Mouse (Mus musculus): Measurements from ENCODE around the gene Magix. TPM values are rescaled to one million over a fixed set of nuclear protein-coding genes. Genes with fewer than 3 reads are reported as not detected.
"Not testable (repeated sequence)": the region's sequence is repeated elsewhere in the genome, so short reads cannot be mapped to it uniquely, and the experiment has no call there.

Gene Magix
- polyA plus RNA-seq, 1 experiment: not detected

GRCm38 (mm10) chrX:7722691-7723090, 41.6 kb upstream of the Magix start:
- Histone ChIP-seq H3K27ac (ENCODE audit: insufficient read depth, low read length) (peak overlapping the region; percentile 98), H3K9me3 (replicated peaks; ENCODE audit: control insufficient read depth, insufficient read depth, low read length, poor library complexity, severe bottlenecking) (no peaks in the 10 kb centered on the region)
- TF ChIP-seq POLR2A (IDR thresholded peaks at IDR 0.05; ENCODE audit: insufficient read depth, low read length): no peak
- no peak for TF ChIP-seq EP300 (IDR thresholded peaks at IDR 0.05; ENCODE audit: insufficient read depth, low read depth, low read length)
- TF ChIP-seq CTCF (IDR thresholded peaks at IDR 0.05; ENCODE audit: low read depth, low read length): no peak

GRCm38 (mm10) chrX:7722282-7722611, 41.2 kb upstream of the Magix start:
- Histone ChIP-seq H3K27me3 (ENCODE audit: control insufficient read depth, insufficient read depth, low read length, poor library complexity, severe bottlenecking) (no peaks in the 10 kb centered on the region), H3K36me3 (ENCODE audit: control insufficient read depth, insufficient read depth, low read length, poor library complexity, severe bottlenecking) (no peaks in the 10 kb centered on the region; the same call in 1 of the 2 replicates), H3K4me1 (ENCODE audit: control insufficient read depth, insufficient read depth, low read length) (no peaks in the 10 kb centered on the region), H3K4me3 (ENCODE audit: low read depth, low read length) (peak overlapping the region; percentile 100), H3K9me3 (replicated peaks; ENCODE audit: control insufficient read depth, insufficient read depth, low read length, poor library complexity, severe bottlenecking) (no peaks in the 10 kb centered on the region), H3K9ac (ENCODE audit: low read depth, poor library complexity, severe bottlenecking) (peak overlapping the region; percentile 85), H3K27ac (ENCODE audit: insufficient read depth, low read length) (peak overlapping the region; percentile 98)
- no peak for TF ChIP-seq CTCF (IDR thresholded peaks at IDR 0.05; ENCODE audit: low read depth, low read length)
- no peak for TF ChIP-seq EP300 (IDR thresholded peaks at IDR 0.05; ENCODE audit: insufficient read depth, low read depth, low read length)
- TF ChIP-seq POLR2A (IDR thresholded peaks at IDR 0.05; ENCODE audit: insufficient read depth, low read length): no peak

More at GRCm38 (mm10) chrX:7722691-7723090, 41.6 kb upstream of the Magix start:
- Histone ChIP-seq H3K36me3 (ENCODE audit: control insufficient read depth, insufficient read depth, low read length, poor library complexity, severe bottlenecking) (no peaks in the 10 kb centered on the region; the same call in 1 of the 2 replicates), H3K9ac (ENCODE audit: low read depth, poor library complexity, severe bottlenecking) (peak overlapping the region; percentile 85), H3K27me3 (ENCODE audit: control insufficient read depth, insufficient read depth, low read length, poor library complexity, severe bottlenecking) (no peaks in the 10 kb centered on the region), H3K4me1 (ENCODE audit: control insufficient read depth, insufficient read depth, low read length) (peaks cover under 1% of the 10 kb centered on the region), H3K4me3 (ENCODE audit: low read depth, low read length) (peak overlapping the region; percentile 100)

DNA sequence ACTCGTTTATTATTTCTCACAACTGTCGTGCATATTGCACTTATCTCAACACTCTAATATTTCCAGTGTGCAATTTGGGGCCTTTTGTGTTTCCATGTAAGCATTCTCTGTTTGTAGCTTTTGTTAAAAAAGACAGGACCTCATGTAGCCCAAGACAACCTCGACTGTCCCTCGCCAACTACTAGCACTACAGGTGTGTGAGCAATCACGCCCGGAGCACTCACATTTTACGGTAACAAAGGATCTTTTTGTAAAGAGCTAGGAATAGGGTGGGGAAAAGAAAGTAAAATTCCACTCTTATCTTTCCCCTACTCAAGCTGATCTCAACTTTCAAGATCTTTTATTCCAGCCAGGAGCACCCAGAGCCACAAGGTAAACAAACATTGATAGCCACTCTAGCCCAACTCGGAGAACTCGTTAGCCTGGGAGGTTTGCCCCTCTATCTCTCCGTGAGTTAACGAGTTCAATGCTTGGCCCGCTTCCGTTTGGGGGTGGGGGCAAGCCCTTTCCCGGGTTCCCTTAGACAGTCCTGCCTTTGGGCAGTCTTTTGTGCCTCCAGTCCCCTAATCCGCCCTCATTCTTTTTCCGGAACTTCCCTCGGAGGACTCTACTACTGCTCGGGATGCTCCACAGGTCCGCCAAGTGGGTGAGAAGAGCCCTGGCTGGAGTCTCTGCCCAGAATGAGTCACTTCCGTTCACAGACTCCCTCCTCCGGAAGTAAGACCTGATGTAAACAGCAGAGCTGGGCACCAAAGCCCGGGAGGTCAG, 40.6 kb upstream of the Magix start, which contains the start of gene Gm45208:
Gm45208 (plus strand) TSS at position 732 of the 768 bp plus-strand sequence.
- TF ChIP-seq EP300 (IDR thresholded peaks at IDR 0.05; ENCODE audit: insufficient read depth, low read depth, low read length): no peak
- TF ChIP-seq CTCF (IDR thresholded peaks at IDR 0.05; ENCODE audit: low read depth, low read length): no peak
- no peak for TF ChIP-seq POLR2A (IDR thresholded peaks at IDR 0.05; ENCODE audit: insufficient read depth, low read length)
- Histone ChIP-seq H3K27ac (ENCODE audit: insufficient read depth, low read length) (peak within 1 kb of the TSS; percentile 98), H3K9me3 (replicated peaks; ENCODE audit: control insufficient read depth, insufficient read depth, low read length, poor library complexity, severe bottlenecking) (no peaks in the 10 kb centered on the region), H3K4me1 (ENCODE audit: control insufficient read depth, insufficient read depth, low read length) (no peaks in the 10 kb centered on the region), H3K4me3 (ENCODE audit: low read depth, low read length) (peak within 1 kb of the TSS; percentile 100), H3K27me3 (ENCODE audit: control insufficient read depth, insufficient read depth, low read length, poor library complexity, severe bottlenecking) (no peaks in the 10 kb centered on the region), H3K36me3 (ENCODE audit: control insufficient read depth, insufficient read depth, low read length, poor library complexity, severe bottlenecking) (no peaks in the 10 kb centered on the region; the same call in 1 of the 2 replicates), H3K9ac (ENCODE audit: low read depth, poor library complexity, severe bottlenecking) (peak within 1 kb of the TSS; percentile 85)

GRCm38 (mm10) chrX:7716058-7716457, 35.0 kb upstream of the Magix start:
- not testable (repeated sequence) for H3K4me3 ChIP-seq (ENCODE audit: low read depth, low read length); H3K27me3 ChIP-seq (ENCODE audit: control insufficient read depth, insufficient read depth, low read length, poor library complexity, severe bottlenecking); H3K4me1 ChIP-seq (ENCODE audit: control insufficient read depth, insufficient read depth, low read length); H3K9me3 ChIP-seq (replicated peaks; ENCODE audit: control insufficient read depth, insufficient read depth, low read length, poor library complexity, severe bottlenecking); H3K27ac ChIP-seq (ENCODE audit: insufficient read depth, low read length); H3K9ac ChIP-seq (ENCODE audit: low read depth, poor library complexity, severe bottlenecking); H3K36me3 ChIP-seq (ENCODE audit: control insufficient read depth, insufficient read depth, low read length, poor library complexity, severe bottlenecking)

DNA sequence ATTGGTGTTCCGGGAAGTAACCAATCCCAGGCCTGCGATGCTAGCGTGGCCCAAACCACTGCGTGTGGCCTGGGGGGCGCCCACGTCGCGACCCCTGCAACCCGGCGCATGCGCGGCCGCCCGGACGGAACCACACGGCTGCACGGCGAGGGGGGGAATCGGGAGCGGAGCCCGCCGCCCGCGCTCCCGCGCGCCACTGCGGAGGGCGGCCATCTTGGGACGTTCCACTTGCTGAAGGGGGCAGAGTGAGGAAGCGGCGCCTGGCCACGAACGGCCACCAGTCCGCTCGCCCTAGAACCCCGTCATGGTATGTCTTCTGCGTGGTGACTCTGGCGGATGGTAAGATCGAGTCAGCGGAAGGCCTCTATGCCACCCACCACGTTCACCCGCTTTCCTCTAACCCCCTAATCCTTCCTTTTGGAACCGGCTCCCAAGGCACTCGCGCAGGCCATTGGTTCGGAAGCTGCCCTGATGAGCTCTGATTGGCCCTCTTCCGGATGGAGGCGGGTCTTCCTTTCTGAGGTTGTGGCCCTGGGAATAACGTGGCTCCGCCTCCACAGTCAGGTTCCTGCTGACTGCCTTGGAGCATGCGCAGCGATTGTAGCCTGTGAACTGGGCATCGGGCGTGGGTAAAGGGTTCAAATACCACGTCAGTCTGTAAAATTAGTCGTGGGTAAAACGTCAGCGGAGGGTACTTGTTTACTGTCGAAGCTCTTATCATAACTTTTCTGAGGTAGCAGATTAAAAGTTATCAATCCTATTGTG, 33.3 kb upstream of the Magix start, which contains the start of gene Wdr45:
Wdr45 (plus strand) TSS at position 199 of the 765 bp plus-strand sequence.
- not testable (repeated sequence) for H3K36me3 ChIP-seq (ENCODE audit: control insufficient read depth, insufficient read depth, low read length, poor library complexity, severe bottlenecking); H3K27me3 ChIP-seq (ENCODE audit: control insufficient read depth, insufficient read depth, low read length, poor library complexity, severe bottlenecking); H3K4me1 ChIP-seq (ENCODE audit: control insufficient read depth, insufficient read depth, low read length); H3K9me3 ChIP-seq (replicated peaks; ENCODE audit: control insufficient read depth, insufficient read depth, low read length, poor library complexity, severe bottlenecking)
- peak; percentile 63 for TF ChIP-seq POLR2A (IDR thresholded peaks at IDR 0.05; ENCODE audit: insufficient read depth, low read length)
- peak within 1 kb of the TSS; percentile 95 for H3K9ac ChIP-seq (ENCODE audit: low read depth, poor library complexity, severe bottlenecking)
- peak within 1 kb of the TSS; percentile 86 for H3K27ac ChIP-seq (ENCODE audit: insufficient read depth, low read length)
- peak within 1 kb of the TSS; percentile 96 for H3K4me3 ChIP-seq (ENCODE audit: low read depth, low read length)

DNA sequence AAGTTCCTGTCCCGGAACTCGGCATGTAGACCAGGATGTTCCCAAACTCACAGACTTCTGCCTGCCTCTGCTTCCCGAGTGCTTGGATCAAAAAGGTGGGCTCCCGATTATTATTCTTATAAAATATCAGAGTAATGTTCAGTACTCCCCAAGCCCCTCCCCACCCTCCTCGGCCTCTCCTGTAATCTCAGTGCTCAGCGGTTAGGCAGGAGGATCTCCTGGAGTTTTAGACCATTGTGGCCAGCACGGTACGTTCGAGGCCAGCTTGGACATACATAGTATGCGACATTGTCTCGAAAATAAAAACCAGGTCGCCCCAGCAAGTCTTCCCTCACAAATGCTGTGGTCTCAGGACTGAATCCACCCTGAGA, 32.7 kb upstream of the Magix start:
- Histone ChIP-seq H3K4me3 (ENCODE audit: low read depth, low read length) (peak overlapping the region; percentile 96), H3K9ac (ENCODE audit: low read depth, poor library complexity, severe bottlenecking) (peak overlapping the region; percentile 95)
- not testable (repeated sequence) for H3K27ac ChIP-seq (ENCODE audit: insufficient read depth, low read length); H3K9me3 ChIP-seq (replicated peaks; ENCODE audit: control insufficient read depth, insufficient read depth, low read length, poor library complexity, severe bottlenecking); H3K4me1 ChIP-seq (ENCODE audit: control insufficient read depth, insufficient read depth, low read length); H3K36me3 ChIP-seq (ENCODE audit: control insufficient read depth, insufficient read depth, low read length, poor library complexity, severe bottlenecking); H3K27me3 ChIP-seq (ENCODE audit: control insufficient read depth, insufficient read depth, low read length, poor library complexity, severe bottlenecking)

Data from ES-Bruce4 (cell line).